Mouse (Mus musculus): ENCODE results near the gene Ube2cbp. TPM values are rescaled to one million over a fixed set of nuclear protein-coding genes. Genes with fewer than 3 reads are reported as not detected.
A peak's percentile ranks its signal among the peaks of the same experiment; 100 is the strongest.

Ube2cbp gene
- polyA plus RNA-seq, 1 experiment from 2014 or later: 6.5 TPM

DNA sequence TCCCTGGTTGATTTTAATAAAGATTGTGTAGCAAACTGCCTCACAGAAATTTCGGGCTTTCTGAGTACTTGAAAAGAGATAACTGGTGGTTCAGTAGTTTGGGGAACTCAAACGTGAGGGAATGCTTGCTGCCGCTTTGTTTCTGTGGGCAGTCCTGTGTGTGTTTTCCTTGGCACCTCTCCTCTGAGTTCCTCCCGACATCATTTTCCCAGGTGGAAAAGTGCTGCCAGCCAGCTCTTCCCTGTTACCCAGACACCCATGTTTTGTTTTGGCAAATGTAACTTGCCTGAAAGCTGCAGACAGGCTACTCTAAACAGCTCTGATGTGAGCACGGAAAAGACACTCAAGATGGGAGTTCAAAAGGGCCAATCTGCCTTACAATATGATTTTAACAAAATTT lies 166.6 kb downstream of the Ube2cbp start:
- Histone ChIP-seq H3K9ac (ENCODE audit: low read length) (no peak overlapping the region), H3K27me3 (ENCODE audit: control insufficient read depth, insufficient read depth, low read length) (no peaks in the 10 kb centered on the region), H3K4me3 (ENCODE audit: low read depth, low read length) (no peak overlapping the region), H3K4me1 (replicated peaks; ENCODE audit: control insufficient read depth, insufficient read depth, low read length) (0 out of 2 replicates have a peak, but pooled peaks cover 4% of the 10 kb centered on the region), H3K36me3 (ENCODE audit: control insufficient read depth, insufficient read depth, low read length) (no peaks in the 10 kb centered on the region), H3K27ac (ENCODE audit: low read depth, low read length) (no peak overlapping the region), H3K9me3 (ENCODE audit: control insufficient read depth, low read length) (no peaks in the 10 kb centered on the region), H3K4me2 (ENCODE audit: low read depth, low read length, severe bottlenecking) (no peak overlapping the region)
- DNase-seq (ENCODE audit: low spot score) (no peak), ATAC-seq (replicated peaks; ENCODE audit: low FRiP score) (no peak)
- WGBS: 52% methylated on average over 5 of the region's 5 CpGs

DNA sequence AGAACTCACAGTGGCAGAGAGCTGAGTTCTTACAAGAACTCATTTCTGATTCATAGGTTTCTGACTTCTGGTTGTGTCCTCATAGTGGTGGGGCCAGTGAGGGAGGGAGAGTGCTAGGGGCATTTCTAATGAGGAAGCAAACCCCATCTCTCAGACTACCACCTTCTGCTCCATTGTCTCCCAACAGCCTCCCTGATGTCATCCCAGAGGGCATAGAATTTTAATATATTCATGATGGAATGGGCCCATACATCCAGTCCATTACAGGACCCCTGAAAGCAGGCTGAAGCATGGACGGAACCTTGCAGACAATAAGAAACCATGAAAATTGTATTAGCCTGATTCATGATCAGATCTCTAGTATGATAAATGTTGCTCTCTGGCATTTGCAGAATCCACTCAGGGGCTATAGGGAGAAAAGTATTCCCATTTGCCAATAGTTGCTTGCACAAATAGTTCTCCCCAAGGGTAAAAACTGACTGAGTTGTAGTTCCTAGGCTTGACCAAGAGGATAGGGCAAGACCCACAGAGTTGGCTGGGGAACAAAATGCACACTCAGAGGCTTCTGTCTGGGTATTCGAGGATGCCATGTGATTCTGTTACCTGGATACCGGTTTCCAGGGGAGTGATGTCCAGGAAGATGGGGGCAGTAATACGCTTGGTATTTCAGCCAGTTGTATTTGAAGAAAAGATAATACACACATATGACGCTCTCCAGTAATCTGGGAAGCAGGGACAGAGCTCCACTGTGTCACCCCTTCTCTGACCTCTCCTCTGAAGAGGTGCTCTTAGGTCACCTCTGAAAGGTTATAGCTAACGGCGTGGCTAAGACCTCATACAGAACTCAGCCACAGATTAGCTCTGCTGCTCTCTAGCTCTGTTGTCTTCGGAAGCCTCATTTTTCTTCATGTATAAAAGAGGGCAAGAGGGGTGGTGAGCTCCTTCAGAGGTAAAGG lies 167.8 kb downstream of the Ube2cbp start:
- Histone ChIP-seq H3K4me3 (ENCODE audit: low read depth, low read length) (no peak overlapping the region), H3K36me3 (ENCODE audit: control insufficient read depth, insufficient read depth, low read length) (no peaks in the 10 kb centered on the region), H3K27ac (ENCODE audit: low read depth, low read length) (no peak overlapping the region), H3K9me3 (ENCODE audit: control insufficient read depth, low read length) (no peaks in the 10 kb centered on the region), H3K27me3 (ENCODE audit: control insufficient read depth, insufficient read depth, low read length) (no peaks in the 10 kb centered on the region), H3K9ac (ENCODE audit: low read length) (no peak overlapping the region), H3K4me2 (ENCODE audit: low read depth, low read length, severe bottlenecking) (no peak overlapping the region), H3K4me1 (replicated peaks; ENCODE audit: control insufficient read depth, insufficient read depth, low read length) (0 out of 2 replicates have a peak, but pooled peaks cover 4% of the 10 kb centered on the region)
- ATAC-seq (replicated peaks; ENCODE audit: low FRiP score) (0 out of 2 replicates have a peak, but pooled peaks have one; percentile 33), DNase-seq (ENCODE audit: low spot score) (no peak)
- WGBS: 80% methylated on average over 8 of the region's 8 CpGs

DNA sequence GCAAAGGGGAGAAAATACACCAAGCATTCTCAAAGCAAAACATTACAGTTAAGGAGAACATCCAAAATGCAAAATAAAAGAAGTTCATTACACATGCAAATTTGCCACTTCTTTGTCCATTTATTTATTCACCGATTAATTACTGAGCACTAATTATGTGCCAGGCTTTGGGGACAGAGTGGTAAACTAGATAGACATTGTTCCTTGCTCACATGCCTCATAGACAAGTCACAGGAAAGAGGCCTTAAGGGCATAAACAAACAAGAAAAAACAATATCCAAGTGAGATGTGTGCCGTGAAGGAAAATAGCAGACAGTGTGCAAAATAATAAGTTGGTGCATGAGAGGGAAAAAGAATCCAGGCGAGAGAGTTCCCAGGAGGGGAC lies 177.2 kb downstream of the Ube2cbp start:
- H3K9ac ChIP-seq (ENCODE audit: low read length): no peak overlapping the region
- peaks cover 3% of the 10 kb centered on the region; the same call in 1 of the 2 replicates for H3K4me1 ChIP-seq (replicated peaks; ENCODE audit: control insufficient read depth, insufficient read depth, low read length)
- H3K36me3 ChIP-seq (ENCODE audit: control insufficient read depth, insufficient read depth, low read length): no peaks in the 10 kb centered on the region
- 52% methylated on average over 3 of the region's 3 CpGs for WGBS
- DNase-seq (ENCODE audit: low spot score): no peak
- ATAC-seq (replicated peaks; ENCODE audit: low FRiP score): peak; percentile 62
- H3K4me2 ChIP-seq (ENCODE audit: low read depth, low read length, severe bottlenecking): no peak overlapping the region
- H3K9me3 ChIP-seq (ENCODE audit: control insufficient read depth, low read length): no peaks in the 10 kb centered on the region; the same call in 1 of the 2 replicates
- H3K27me3 ChIP-seq (ENCODE audit: control insufficient read depth, insufficient read depth, low read length): no peaks in the 10 kb centered on the region
- no peak overlapping the region for H3K27ac ChIP-seq (ENCODE audit: low read depth, low read length)
- H3K4me3 ChIP-seq (ENCODE audit: low read depth, low read length): no peak overlapping the region

DNA sequence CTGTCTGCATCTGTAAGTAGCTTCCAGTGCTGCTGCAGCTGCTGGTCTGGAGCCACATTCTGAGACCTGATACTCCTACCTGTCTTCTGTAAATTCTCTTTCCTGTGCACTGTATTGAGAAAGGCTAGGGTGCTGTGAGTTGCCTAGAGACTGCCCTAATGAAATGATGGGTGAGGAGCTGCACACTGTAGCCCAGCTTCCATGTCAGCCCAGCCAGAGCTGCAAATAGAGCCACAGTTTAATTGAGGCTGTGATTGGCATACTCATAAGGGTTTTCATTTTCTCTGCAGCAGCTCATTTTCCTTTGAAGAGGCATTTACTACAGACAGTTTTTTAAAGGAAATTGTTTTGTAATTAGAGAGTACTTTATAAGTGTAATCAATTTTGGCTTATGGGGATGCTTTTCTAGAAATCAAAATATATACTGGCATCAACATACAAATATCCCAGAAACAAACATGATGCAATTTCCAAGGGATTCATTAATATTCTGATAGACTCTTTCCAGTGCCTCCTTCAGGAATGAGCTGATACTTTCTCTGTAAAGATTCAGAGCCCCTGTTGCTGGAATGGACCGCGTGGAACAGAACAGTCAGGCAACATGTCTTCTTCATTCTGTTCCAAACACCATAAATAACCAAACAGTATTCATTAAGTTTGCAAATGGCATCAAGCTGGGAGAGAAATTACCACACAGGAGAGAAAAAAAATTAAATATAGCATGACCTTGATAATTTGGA lies 177.8 kb downstream of the Ube2cbp start:
- Histone ChIP-seq H3K4me2 (ENCODE audit: low read depth, low read length, severe bottlenecking) (no peak overlapping the region), H3K9ac (ENCODE audit: low read length) (no peak overlapping the region), H3K27ac (ENCODE audit: low read depth, low read length) (peak overlapping the region; percentile 43; the same call in 1 of the 2 replicates), H3K9me3 (ENCODE audit: control insufficient read depth, low read length) (no peaks in the 10 kb centered on the region; the same call in 1 of the 2 replicates), H3K27me3 (ENCODE audit: control insufficient read depth, insufficient read depth, low read length) (no peaks in the 10 kb centered on the region), H3K36me3 (ENCODE audit: control insufficient read depth, insufficient read depth, low read length) (no peaks in the 10 kb centered on the region), H3K4me1 (replicated peaks; ENCODE audit: control insufficient read depth, insufficient read depth, low read length) (peaks cover 3% of the 10 kb centered on the region; the same call in 1 of the 2 replicates), H3K4me3 (ENCODE audit: low read depth, low read length) (no peak overlapping the region)
- DNase-seq (ENCODE audit: low spot score) (no peak), ATAC-seq (replicated peaks; ENCODE audit: low FRiP score) (peak; percentile 79)
- WGBS: 70% methylated on average over 2 of the region's 2 CpGs

DNA sequence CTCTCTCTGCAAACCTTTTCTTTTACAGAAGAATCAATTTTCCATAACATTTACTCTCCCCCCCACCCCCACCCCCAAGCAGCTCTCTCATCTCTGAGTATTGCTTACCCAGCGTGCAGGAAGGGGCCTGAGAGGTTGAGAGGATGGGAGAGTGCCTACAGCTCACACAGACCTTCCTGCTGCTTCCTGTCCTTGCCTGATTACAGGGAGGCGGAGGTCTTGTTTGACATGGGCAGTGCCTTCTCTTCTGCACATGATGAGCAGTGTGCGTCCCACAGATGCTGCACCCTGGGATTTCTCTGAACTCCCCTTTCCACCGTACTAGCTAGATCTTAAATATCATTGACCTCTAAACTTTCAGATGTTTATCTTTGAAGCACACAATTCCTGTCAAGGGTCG lies 182.2 kb downstream of the Ube2cbp start:
- Histone ChIP-seq H3K9me3 (ENCODE audit: control insufficient read depth, low read length) (no peaks in the 10 kb centered on the region; the same call in 1 of the 2 replicates), H3K4me1 (replicated peaks; ENCODE audit: control insufficient read depth, insufficient read depth, low read length) (peaks cover 3% of the 10 kb centered on the region; the same call in 1 of the 2 replicates), H3K27ac (ENCODE audit: low read depth, low read length) (no peak overlapping the region), H3K4me2 (ENCODE audit: low read depth, low read length, severe bottlenecking) (no peak overlapping the region), H3K27me3 (ENCODE audit: control insufficient read depth, insufficient read depth, low read length) (no peaks in the 10 kb centered on the region), H3K9ac (ENCODE audit: low read length) (no peak overlapping the region), H3K36me3 (ENCODE audit: control insufficient read depth, insufficient read depth, low read length) (no peaks in the 10 kb centered on the region), H3K4me3 (ENCODE audit: low read depth, low read length) (no peak overlapping the region)
- whole genome bisulfite sequencing: 79% methylated on average over 5 of the region's 5 CpGs
- DNase-seq (ENCODE audit: low spot score) (no peak), ATAC-seq (replicated peaks; ENCODE audit: low FRiP score) (no peak)

DNA sequence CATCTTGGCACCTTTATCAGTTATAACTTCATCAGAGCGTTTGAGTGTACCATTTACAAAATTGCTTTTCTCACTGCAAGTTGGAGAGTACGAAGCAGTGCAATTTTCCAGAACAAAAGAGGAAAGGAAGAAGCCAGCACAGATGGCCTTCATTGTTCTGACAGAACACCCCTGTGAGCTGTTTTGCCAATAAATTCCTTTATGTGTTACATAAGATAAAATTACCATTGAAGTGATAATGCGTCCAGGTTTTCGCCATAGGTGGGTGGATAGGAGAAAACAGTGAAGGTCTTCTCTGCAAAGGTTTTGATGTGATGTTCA lies 183.6 kb downstream of the Ube2cbp start:
- no peak overlapping the region for H3K27ac ChIP-seq (ENCODE audit: low read depth, low read length)
- H3K36me3 ChIP-seq (ENCODE audit: control insufficient read depth, insufficient read depth, low read length): no peaks in the 10 kb centered on the region
- no peaks in the 10 kb centered on the region for H3K27me3 ChIP-seq (ENCODE audit: control insufficient read depth, insufficient read depth, low read length)
- DNase-seq (ENCODE audit: low spot score): no peak
- no peak overlapping the region for H3K4me2 ChIP-seq (ENCODE audit: low read depth, low read length, severe bottlenecking)
- WGBS: 59% methylated on average over 4 of the region's 4 CpGs
- no peak overlapping the region for H3K4me3 ChIP-seq (ENCODE audit: low read depth, low read length)
- H3K9ac ChIP-seq (ENCODE audit: low read length): no peak overlapping the region
- H3K4me1 ChIP-seq (replicated peaks; ENCODE audit: control insufficient read depth, insufficient read depth, low read length): no peaks in the 10 kb centered on the region
- H3K9me3 ChIP-seq (ENCODE audit: control insufficient read depth, low read length): no peaks in the 10 kb centered on the region; the same call in 1 of the 2 replicates
- ATAC-seq (replicated peaks; ENCODE audit: low FRiP score): no peak

DNA sequence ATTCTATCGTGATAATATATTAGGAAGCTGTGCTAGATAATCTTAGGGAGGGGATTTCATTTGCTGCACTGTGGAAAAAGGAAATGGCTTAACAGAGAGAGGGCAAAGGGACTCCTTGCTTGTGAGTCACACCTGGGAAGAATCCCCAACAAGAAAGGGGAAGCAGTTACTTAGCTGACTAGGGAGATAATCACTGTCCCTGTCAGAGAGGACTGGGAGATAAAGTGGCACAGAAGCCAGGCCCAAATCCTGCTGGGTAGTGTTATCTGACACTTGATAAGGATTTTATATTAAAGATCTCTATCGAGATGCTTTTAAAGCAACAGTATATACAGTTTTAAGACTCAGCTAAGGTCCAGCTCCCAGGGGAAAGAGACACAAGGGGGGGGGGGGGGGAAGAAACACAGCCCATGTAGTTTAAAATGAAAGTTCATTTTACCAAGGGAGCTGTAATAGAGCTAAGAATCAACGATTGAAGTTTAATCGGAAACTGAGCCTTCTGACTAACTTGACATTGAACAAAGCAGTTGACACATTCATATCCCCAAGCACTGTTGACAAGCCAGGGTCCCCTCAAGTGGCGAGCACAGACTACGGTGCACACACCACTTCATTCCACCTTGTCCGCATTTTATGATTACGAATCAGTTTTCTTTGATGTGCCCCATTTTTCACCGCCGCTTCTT lies 184.1 kb downstream of the Ube2cbp start:
- no peak for ATAC-seq (replicated peaks; ENCODE audit: low FRiP score)
- no peak overlapping the region for H3K9ac ChIP-seq (ENCODE audit: low read length)
- H3K4me3 ChIP-seq (ENCODE audit: low read depth, low read length): no peak overlapping the region
- H3K4me2 ChIP-seq (ENCODE audit: low read depth, low read length, severe bottlenecking): no peak overlapping the region
- no peak for DNase-seq (ENCODE audit: low spot score)
- 88% methylated on average over 10 of the region's 10 CpGs for WGBS
- H3K9me3 ChIP-seq (ENCODE audit: control insufficient read depth, low read length): no peaks in the 10 kb centered on the region; the same call in 1 of the 2 replicates
- no peaks in the 10 kb centered on the region for H3K4me1 ChIP-seq (replicated peaks; ENCODE audit: control insufficient read depth, insufficient read depth, low read length)
- no peaks in the 10 kb centered on the region for H3K27me3 ChIP-seq (ENCODE audit: control insufficient read depth, insufficient read depth, low read length)
- no peaks in the 10 kb centered on the region for H3K36me3 ChIP-seq (ENCODE audit: control insufficient read depth, insufficient read depth, low read length)
- no peak overlapping the region for H3K27ac ChIP-seq (ENCODE audit: low read depth, low read length)

GRCm38 (mm10) chr9:86269541-86269940 lies 195.2 kb downstream of the Ube2cbp start:
- WGBS: 92% methylated on average over 5 of the region's 5 CpGs
- H3K9ac ChIP-seq (ENCODE audit: low read length): no peak overlapping the region
- no peaks in the 10 kb centered on the region for H3K36me3 ChIP-seq (ENCODE audit: control insufficient read depth, insufficient read depth, low read length)
- ATAC-seq (replicated peaks; ENCODE audit: low FRiP score) (no peak), DNase-seq (ENCODE audit: low spot score) (no peak)
- no peak overlapping the region for H3K27ac ChIP-seq (ENCODE audit: low read depth, low read length)
- H3K4me2 ChIP-seq (ENCODE audit: low read depth, low read length, severe bottlenecking): no peak overlapping the region
- no peaks in the 10 kb centered on the region for H3K27me3 ChIP-seq (ENCODE audit: control insufficient read depth, insufficient read depth, low read length)
- H3K9me3 ChIP-seq (ENCODE audit: control insufficient read depth, low read length): no peaks in the 10 kb centered on the region
- H3K4me3 ChIP-seq (ENCODE audit: low read depth, low read length): no peak overlapping the region
- H3K4me1 ChIP-seq (replicated peaks; ENCODE audit: control insufficient read depth, insufficient read depth, low read length): no peaks in the 10 kb centered on the region

Measured in forebrain, embryonic 11.5 days (tissue).